Comparison of ENCODE assay signal across 26 mouse cellular contexts in the genomic region with DNA sequence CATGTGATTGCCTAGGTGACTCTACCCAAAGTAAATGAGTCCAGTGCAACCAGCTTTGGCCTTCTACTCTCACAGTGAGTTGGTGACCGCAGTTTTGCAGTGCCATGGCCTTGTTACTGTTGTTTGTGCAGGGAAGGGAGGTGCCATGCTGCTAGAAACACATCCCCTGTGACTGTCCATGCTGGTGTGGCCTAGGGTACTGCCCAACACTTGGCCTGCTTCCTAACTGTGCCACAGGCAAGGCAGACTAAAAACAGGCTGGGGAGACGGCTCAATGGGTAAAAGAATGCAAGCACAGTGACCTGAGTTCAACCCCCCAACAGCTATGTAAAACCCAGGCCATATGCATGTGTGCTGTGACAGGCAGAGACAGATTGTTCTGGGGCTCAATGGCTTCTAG.
"Had no signal": no experiment of that assay in that cellular context is flagged by ENCODE, and none has a peak within 500 bp of the region (broad histone marks: within the 10 kb centered on the region; RNA-seq: fewer than 3 reads in every experiment).

No protein-coding gene starts in this region.

- H3K36me3 ChIP-seq: heart, embryonic 13.5 days; heart, embryonic 15.5 days; hindbrain, embryonic 12.5 days; kidney, embryonic 15.5 days; limb, embryonic 13.5 days; limb, embryonic 15.5 days; liver, embryonic 12.5 days had no signal

- H3K4me1 ChIP-seq: liver, embryonic 12.5 days had no signal

- H3K4me3 ChIP-seq: gastrocnemius, adult 2 months; heart, embryonic 13.5 days; heart, embryonic 15.5 days; hindbrain, embryonic 12.5 days; kidney, embryonic 15.5 days; limb, embryonic 13.5 days; limb, embryonic 15.5 days; liver, embryonic 12.5 days had no signal

- H3K4me2 ChIP-seq: heart, embryonic 11.5 days; heart, embryonic 13.5 days; heart, embryonic 15.5 days; hindbrain, embryonic 12.5 days; hindbrain, embryonic 14.5 days; kidney, embryonic 15.5 days; limb, embryonic 13.5 days; limb, embryonic 15.5 days; liver, embryonic 12.5 days had no signal

- H3K27ac ChIP-seq: gastrocnemius, adult 2 months; heart, embryonic 13.5 days; heart, embryonic 15.5 days; hindbrain, embryonic 12.5 days; hindbrain, embryonic 14.5 days; kidney, embryonic 15.5 days; kidney, postnatal 0 days; limb, embryonic 13.5 days; limb, embryonic 15.5 days; liver, embryonic 12.5 days; liver, embryonic 14.5 days had no signal

- ATAC-seq: hindbrain, embryonic 16.5 days; liver, embryonic 12.5 days had no signal

- DNase-seq: gastrocnemius, adult 2 months; gastrocnemius, postnatal 10 days; gastrocnemius, postnatal 25 days; heart, adult 18-20 months; heart, postnatal 14 days; heart, postnatal 36 days; kidney, adult 11 months; kidney, adult 2 months; kidney, adult 9 months; kidney, postnatal 14 days; kidney, postnatal 36 days; layer of hippocampus, adult 9-11 months; layer of hippocampus, postnatal 36 days; left cerebral cortex, postnatal 4 days had no signal

- H3K9ac ChIP-seq: heart, embryonic 13.5 days; heart, embryonic 15.5 days; hindbrain, embryonic 12.5 days; hindbrain, embryonic 14.5 days; kidney, embryonic 15.5 days; limb, embryonic 13.5 days; limb, embryonic 15.5 days; liver, embryonic 12.5 days; liver, embryonic 14.5 days had no signal

- H3K9me3 ChIP-seq: heart, embryonic 13.5 days; heart, embryonic 15.5 days; hindbrain, embryonic 12.5 days; kidney, embryonic 15.5 days; limb, embryonic 13.5 days; limb, embryonic 15.5 days; liver, embryonic 12.5 days had no signal

- H3K27me3 ChIP-seq: heart, embryonic 13.5 days; heart, embryonic 15.5 days; hindbrain, embryonic 12.5 days; kidney, embryonic 15.5 days; limb, embryonic 13.5 days; limb, embryonic 15.5 days; liver, embryonic 12.5 days had no signal
